Mouse (Mus musculus): ENCODE results near the gene Ankrd24.
A peak's percentile ranks its signal among the peaks of the same experiment; 100 is the strongest.
"Not testable (repeated sequence)": the region's sequence is repeated elsewhere in the genome, so short reads cannot be mapped to it uniquely, and the experiment has no call there.

Gene Ankrd24

GRCm38 (mm10) chr10:81644162-81644561 lies 15.8 kb downstream of the Ankrd24 start:
- DNase-seq (ENCODE audit: low read depth), result no peak

- no peak for DNase-seq (ENCODE audit: low read depth)
Measured at GRCm38 (mm10) chr10:81644716-81645115, 16.4 kb downstream of the Ankrd24 start.

- DNase-seq (ENCODE audit: low read depth), result no peak
Measured at GRCm38 (mm10) chr10:81645391-81645790, 17.1 kb downstream of the Ankrd24 start.

- peak; percentile 64 for DNase-seq (ENCODE audit: low read depth)
Measured at GRCm38 (mm10) chr10:81646015-81646555, 17.7 kb downstream of the Ankrd24 start.

GRCm38 (mm10) chr10:81648803-81649775 lies 20.7 kb downstream of the Ankrd24 start, which contains the start of gene Gm10778:
Gene Gm10778, plus strand, starts transcription at chr10:81649059.
- DNase-seq (ENCODE audit: low read depth), result peak; percentile 78

GRCm38 (mm10) chr10:81655178-81655577 lies 26.8 kb downstream of the Ankrd24 start:
- DNase-seq (ENCODE audit: low read depth), result no peak

GRCm38 (mm10) chr10:81656174-81656573 lies 27.8 kb downstream of the Ankrd24 start:
- no peak for DNase-seq (ENCODE audit: low read depth)

- DNase-seq (ENCODE audit: low read depth), result not testable (repeated sequence)
Measured at GRCm38 (mm10) chr10:81687114-81687513, 58.8 kb downstream of the Ankrd24 start.

All from fibroblast of lung, adult 2 months (primary cell).